Mouse (Mus musculus) adrenal gland, adult 10 weeks (tissue): ENCODE data around the gene Emsy. TPM values are rescaled to one million over a fixed set of nuclear protein-coding genes. Genes with fewer than 3 reads are reported as not detected.

ENCODE experiments used
- polyA plus RNA-seq: library from polyadenylated mRNA; stranded (reverse); fragments of 350-450 nt; fragmentation: Illumina TruSeq; extraction: RNeasy Lipid Tissue Mini Kit (QIAGEN cat#74804); gene quantifications from one replicate; pipeline ENCODE4 v1.2.3, GENCODE M21; 2014; ENCODE audit warnings: low read depth, low replicate concordance

Emsy gene
- polyA plus RNA-seq = 63.8 TPM

GRCm38 (mm10) chr7:98656531-98657221 is at the start of gene Emsy:
Emsy (minus strand) TSS chr7:98656783.

GRCm38 (mm10) chr7:98702283-98703240 is 46.0 kb upstream of the Emsy start, which contains the start of gene Thap12:
Thap12 (plus strand) TSS chr7:98703103.

Other genes starting within 250 kb of the Emsy start
- not detected for gene Gucy2d, start 216.4 kb downstream of the Emsy start, polyA plus RNA-seq
- 1.0 TPM for gene Lrrc32, start 167.5 kb downstream of the Emsy start, polyA plus RNA-seq
- 265 TPM for gene Thap12, start 46.3 kb upstream of the Emsy start, polyA plus RNA-seq
- gene Wnt11, start 178.3 kb upstream of the Emsy start, polyA plus RNA-seq = not detected